Mouse (Mus musculus) layer of hippocampus, adult 2 months (tissue): ENCODE data around the gene Syne1. TPM values are rescaled to one million over a fixed set of nuclear protein-coding genes. Genes with fewer than 3 reads are reported as not detected.
A peak's percentile ranks its signal among the peaks of the same experiment; 100 is the strongest.

Experiments used
- DNase-seq, 2 experiments: peaks; one replicate each; pipeline ENCODE4 v3.0.0; 2022; ENCODE audit warnings: low spot score in 2 of 2
- H3K27ac ChIP-seq: fragments of 200-600 bp; 2 replicates; pipeline ENCODE4 v1.8.1; 2022
- H3K4me3 ChIP-seq: fragments of 200-600 bp; 2 replicates; pipeline ENCODE4 v1.8.1; 2022; ENCODE audit warnings: mild to moderate bottlenecking
- CTCF ChIP-seq: fragments of 200-600 bp; conservative IDR thresholded peaks from 2 replicates; pipeline ENCODE4 v1.8.1; 2022; ENCODE audit warnings: antibody characterized with exemption, mild to moderate bottlenecking, moderate library complexity
- long read RNA-seq, 2 experiments: library from polyadenylated mRNA; stranded (forward); transcript quantifications; one replicate each; pipeline ENCODE4 v2.0.0; 2021; ENCODE audit warnings: borderline mapping rate in 2 of 2
- total RNA-seq, 2 experiments: library from RNA; stranded (reverse); gene quantifications; 2 replicates each; pipeline ENCODE4 v1.2.3; 2021

The Syne1 gene
- 100 to 1,000 TPM; 307 to 317 TPM for total RNA-seq
- long read RNA-seq, experiment 1, full-length matches to known transcripts: 52 of 113 reads
- long read RNA-seq, experiment 1, partial matches to known transcripts: 17 of 113 reads
- long read RNA-seq, experiment 1, other reads (novel, unspliced or antisense): 44 of 113 reads
- long read RNA-seq, experiment 2, full-length matches to known transcripts: 91 of 202 reads
- long read RNA-seq, experiment 2, partial matches to known transcripts: 45 of 202 reads
- long read RNA-seq, experiment 2, other reads (novel, unspliced or antisense): 66 of 202 reads

- DNase-seq: no peak
- Histone ChIP-seq H3K27ac (peak within 1 kb of the TSS; percentile 97), H3K4me3 (peak within 1 kb of the TSS; percentile 92)
- no peak for TF ChIP-seq CTCF
Measured at GRCm38 (mm10) chr10:5551382-5551781, at the start of gene Syne1. Gene Syne1 (minus strand): TSS chr10:5551482.

GRCm38 (mm10) chr10:5600123-5600522 lies 48.8 kb upstream of the Syne1 start:
- no peak overlapping the region for H3K4me3 ChIP-seq
- peak; percentile 91 for TF ChIP-seq CTCF
- H3K27ac ChIP-seq: no peak overlapping the region
- peak; percentile 67 to 82 for DNase-seq

- no peak for DNase-seq
- H3K27ac ChIP-seq: no peak overlapping the region
- no peak overlapping the region for H3K4me3 ChIP-seq
- no peak for TF ChIP-seq CTCF
Measured at GRCm38 (mm10) chr10:5596559-5596958, 45.3 kb upstream of the Syne1 start.

- H3K4me3 ChIP-seq: peak overlapping the region; percentile 13; the same call in 1 of the 2 replicates
- no peak overlapping the region for H3K27ac ChIP-seq
- DNase-seq: no peak
- no peak for TF ChIP-seq CTCF
Measured at GRCm38 (mm10) chr10:5594457-5594856, 43.2 kb upstream of the Syne1 start.

GRCm38 (mm10) chr10:5593464-5593863 lies 42.2 kb upstream of the Syne1 start, which contains the start of gene Myct1:
Gene Myct1 (plus strand): TSS chr10:5593775.
- no peak for DNase-seq
- no peak for TF ChIP-seq CTCF
- Histone ChIP-seq H3K27ac (no peak within 1 kb of the TSS), H3K4me3 (peak within 1 kb of the TSS; percentile 13; the same call in 1 of the 2 replicates)

GRCm38 (mm10) chr10:5591996-5592395 lies 40.7 kb upstream of the Syne1 start:
- no peak for TF ChIP-seq CTCF
- no peak overlapping the region for H3K4me3 ChIP-seq
- DNase-seq: no peak
- H3K27ac ChIP-seq: no peak overlapping the region

GRCm38 (mm10) chr10:5591061-5591460 lies 39.8 kb upstream of the Syne1 start:
- TF ChIP-seq CTCF: no peak
- Histone ChIP-seq H3K4me3 (no peak overlapping the region), H3K27ac (no peak overlapping the region)
- DNase-seq: no peak

GRCm38 (mm10) chr10:5573328-5573727 lies 22.0 kb upstream of the Syne1 start:
- Histone ChIP-seq H3K4me3 (no peak overlapping the region), H3K27ac (no peak overlapping the region)
- peak; percentile 44 for TF ChIP-seq CTCF
- no peak for DNase-seq

GRCm38 (mm10) chr10:5571332-5571731 lies 20.1 kb upstream of the Syne1 start:
- Histone ChIP-seq H3K4me3 (no peak overlapping the region), H3K27ac (no peak overlapping the region)
- TF ChIP-seq CTCF: no peak
- no peak for DNase-seq

GRCm38 (mm10) chr10:5570059-5570458 lies 18.8 kb upstream of the Syne1 start:
- Histone ChIP-seq H3K27ac (no peak overlapping the region), H3K4me3 (no peak overlapping the region)
- TF ChIP-seq CTCF: no peak
- no peak for DNase-seq

- no peak for DNase-seq
- no peak overlapping the region for H3K4me3 ChIP-seq
- H3K27ac ChIP-seq: no peak overlapping the region
- TF ChIP-seq CTCF: peak; percentile 71
Measured at GRCm38 (mm10) chr10:5568991-5569390, 17.7 kb upstream of the Syne1 start.

- no peak for DNase-seq
Measured at GRCm38 (mm10) chr10:5561706-5562105, 10.4 kb upstream of the Syne1 start.

GRCm38 (mm10) chr10:5560526-5560925 lies 9.2 kb upstream of the Syne1 start:
- no peak for TF ChIP-seq CTCF
- Histone ChIP-seq H3K27ac (no peak overlapping the region), H3K4me3 (no peak overlapping the region)
- no peak for DNase-seq

More at GRCm38 (mm10) chr10:5561706-5562105, 10.4 kb upstream of the Syne1 start:
- TF ChIP-seq CTCF: no peak
- Histone ChIP-seq H3K4me3 (no peak overlapping the region), H3K27ac (no peak overlapping the region)

- Histone ChIP-seq H3K27ac (no peak overlapping the region), H3K4me3 (no peak overlapping the region)
- TF ChIP-seq CTCF: no peak
- DNase-seq: no peak
Measured at GRCm38 (mm10) chr10:5558808-5559207, 7.5 kb upstream of the Syne1 start.

GRCm38 (mm10) chr10:5554941-5555340 lies 3.7 kb upstream of the Syne1 start:
- H3K27ac ChIP-seq: no peak overlapping the region
- TF ChIP-seq CTCF: peak; percentile 82
- peak; percentile 6 to 25 for DNase-seq
- no peak overlapping the region for H3K4me3 ChIP-seq
